Mouse (Mus musculus): Measurements from ENCODE around the gene Tmem80. TPM values are rescaled to one million over a fixed set of nuclear protein-coding genes. Genes with fewer than 3 reads are reported as not detected.

Gene Tmem80
- polyA plus RNA-seq, 1 experiment from 2014 or later, result 45.8 TPM

Other genes starting within 250 kb of the Tmem80 start
- 14.6 and 15.2 TPM in 2 replicates for gene Pkp3, start 249.5 kb upstream of the Tmem80 start, polyA plus RNA-seq (2015; fragmentation: Nextera tagmentation; extraction: Ambion mirVana)
- gene Sigirr, start 227.2 kb upstream of the Tmem80 start, polyA plus RNA-seq (2015; fragmentation: Nextera tagmentation; extraction: Ambion mirVana), result 12.8 and 15.1 TPM in 2 replicates
- 6.4 and 6.5 TPM in 2 replicates for gene Ano9, start 209.9 kb upstream of the Tmem80 start, polyA plus RNA-seq (2015; fragmentation: Nextera tagmentation; extraction: Ambion mirVana)
- 70.1 and 70.6 TPM in 2 replicates for gene Ptdss2, start 205.4 kb upstream of the Tmem80 start, polyA plus RNA-seq (2015; fragmentation: Nextera tagmentation; extraction: Ambion mirVana)
- 143 and 152 TPM in 2 replicates for gene Rnh1, start 154.9 kb upstream of the Tmem80 start, polyA plus RNA-seq (2015; fragmentation: Nextera tagmentation; extraction: Ambion mirVana)
- 99.9 and 102 TPM in 2 replicates for gene Hras, start 133.7 kb upstream of the Tmem80 start, polyA plus RNA-seq (2015; fragmentation: Nextera tagmentation; extraction: Ambion mirVana)
- gene Lrrc56, start 133.6 kb upstream of the Tmem80 start, polyA plus RNA-seq (2015; fragmentation: Nextera tagmentation; extraction: Ambion mirVana), result 5.8 and 6.9 TPM in 2 replicates
- 1.1 and 1.3 TPM in 2 replicates for gene Lmntd2, start 113.7 kb upstream of the Tmem80 start, polyA plus RNA-seq (2015; fragmentation: Nextera tagmentation; extraction: Ambion mirVana)
- gene Rassf7, start 111.9 kb upstream of the Tmem80 start, polyA plus RNA-seq (2015; fragmentation: Nextera tagmentation; extraction: Ambion mirVana), result 59.7 and 62.6 TPM in 2 replicates
- gene Phrf1, start 99.0 kb upstream of the Tmem80 start, polyA plus RNA-seq (2015; fragmentation: Nextera tagmentation; extraction: Ambion mirVana), result 71.8 and 71.9 TPM in 2 replicates
- gene Irf7, start 61.3 kb upstream of the Tmem80 start, polyA plus RNA-seq (2015; fragmentation: Nextera tagmentation; extraction: Ambion mirVana), result 3.0 and 4.6 TPM in 2 replicates
- gene Cdhr5, start 51.0 kb upstream of the Tmem80 start, polyA plus RNA-seq (2015; fragmentation: Nextera tagmentation; extraction: Ambion mirVana), result not detected in 2 replicates
- 2.3 and 2.6 TPM in 2 replicates for gene Sct, start 48.6 kb upstream of the Tmem80 start, polyA plus RNA-seq (2015; fragmentation: Nextera tagmentation; extraction: Ambion mirVana)
- gene Drd4, start 35.7 kb upstream of the Tmem80 start, polyA plus RNA-seq (2015; fragmentation: Nextera tagmentation; extraction: Ambion mirVana), result 0.49 and 0.57 TPM in 2 replicates
- 56.0 and 56.2 TPM in 2 replicates for gene Deaf1, start within 50 bp of the Tmem80 start, polyA plus RNA-seq (2015; fragmentation: Nextera tagmentation; extraction: Ambion mirVana)
- gene Eps8l2, start 11.1 kb downstream of the Tmem80 start, polyA plus RNA-seq (2015; fragmentation: Nextera tagmentation; extraction: Ambion mirVana), result 29.1 and 29.8 TPM in 2 replicates
- 281 and 293 TPM in 2 replicates for gene Taldo1, start 64.5 kb downstream of the Tmem80 start, polyA plus RNA-seq (2015; fragmentation: Nextera tagmentation; extraction: Ambion mirVana)
- gene Gatd1, start 86.4 kb downstream of the Tmem80 start, polyA plus RNA-seq (2015; fragmentation: Nextera tagmentation; extraction: Ambion mirVana), result 50.8 and 51.8 TPM in 2 replicates
- 0.52 and 0.90 TPM in 2 replicates for gene Cend1, start 101.8 kb downstream of the Tmem80 start, polyA plus RNA-seq (2015; fragmentation: Nextera tagmentation; extraction: Ambion mirVana)
- 24.9 and 25.1 TPM in 2 replicates for gene Slc25a22, start 110.2 kb downstream of the Tmem80 start, polyA plus RNA-seq (2015; fragmentation: Nextera tagmentation; extraction: Ambion mirVana)
- 14.4 and 15.8 TPM in 2 replicates for gene Pidd1, start 116.3 kb downstream of the Tmem80 start, polyA plus RNA-seq (2015; fragmentation: Nextera tagmentation; extraction: Ambion mirVana)
- gene Rplp2, start 119.6 kb downstream of the Tmem80 start, polyA plus RNA-seq (2015; fragmentation: Nextera tagmentation; extraction: Ambion mirVana), result 1,155 and 1,294 TPM in 2 replicates
- 35.9 and 41.6 TPM in 2 replicates for gene Pnpla2, start 127.5 kb downstream of the Tmem80 start, polyA plus RNA-seq (2015; fragmentation: Nextera tagmentation; extraction: Ambion mirVana)
- gene Cracr2b, start 133.4 kb downstream of the Tmem80 start, polyA plus RNA-seq (2015; fragmentation: Nextera tagmentation; extraction: Ambion mirVana), result 35.6 and 40.8 TPM in 2 replicates
- gene Cd151, start 139.7 kb downstream of the Tmem80 start, polyA plus RNA-seq (2015; fragmentation: Nextera tagmentation; extraction: Ambion mirVana), result 24.4 and 30.7 TPM in 2 replicates
- 66.9 and 69.2 TPM in 2 replicates for gene Polr2l, start 147.4 kb downstream of the Tmem80 start, polyA plus RNA-seq (2015; fragmentation: Nextera tagmentation; extraction: Ambion mirVana)
- gene Tspan4, start 147.5 kb downstream of the Tmem80 start, polyA plus RNA-seq (2015; fragmentation: Nextera tagmentation; extraction: Ambion mirVana), result 96.9 and 100 TPM in 2 replicates
- gene Chid1, start 212.1 kb downstream of the Tmem80 start, polyA plus RNA-seq (2015; fragmentation: Nextera tagmentation; extraction: Ambion mirVana), result 39.5 and 40.9 TPM in 2 replicates
- gene Ap2a2, start 234.4 kb downstream of the Tmem80 start, polyA plus RNA-seq (2015; fragmentation: Nextera tagmentation; extraction: Ambion mirVana), result 69.1 and 73.4 TPM in 2 replicates

All from lung, embryonic 15.5 days (tissue).